Mouse (Mus musculus) bone marrow, adult 2 months (tissue): ENCODE data around the gene Scp2.

Experiments
- CTCF ChIP-seq: fragments of 200-500 bp; IDR thresholded peaks from 2 replicates; pipeline ENCODE4 v1.5.1; 2011; ENCODE audit warnings: low read length, control low read depth; ENCODE audit not compliant: control insufficient read depth, insufficient read depth
- POLR2A ChIP-seq: fragments of 200-500 bp; IDR thresholded peaks from 2 replicates; pipeline ENCODE4 v1.6.1; 2011; ENCODE audit warnings: low read depth, mild to moderate bottlenecking, control low read depth, low read length, borderline replicate concordance; ENCODE audit not compliant: control insufficient read depth

- TF ChIP-seq CTCF, result no peak
- no peak for TF ChIP-seq POLR2A
Measured at GRCm38 (mm10) chr4:108070286-108070685, 74.5 kb downstream of the Scp2 start.
